Mouse (Mus musculus): Measurements from ENCODE around the gene Parp11. TPM values are rescaled to one million over a fixed set of nuclear protein-coding genes. Genes with fewer than 3 reads are reported as not detected.

Parp11 gene
- 10.6 and 11.5 TPM in 2 replicates for polyA plus RNA-seq (2015; fragmentation: Nextera tagmentation; extraction: Ambion mirVana)

GRCm38 (mm10) chr6:127446436-127446890 is at the start of gene Parp11:
Gene Parp11, plus strand, starts transcription at chr6:127446840.
- H3K27ac ChIP-seq (ENCODE audit: low read length), result no peak within 1 kb of the TSS
- H3K4me1 ChIP-seq (ENCODE audit: insufficient read depth, low read depth, low read length), result 0 out of 2 replicates have a peak, but pooled peaks cover 3% of the 10 kb centered on the region
- H3K36me3 ChIP-seq (ENCODE audit: insufficient read depth, low read length), result no peaks in the 10 kb centered on the region
- no peak within 1 kb of the TSS; the same call in 1 of the 2 replicates for H3K9ac ChIP-seq (replicated peaks; ENCODE audit: low read depth)
- peak; percentile 68 for DNase-seq (ENCODE audit: low spot score)
- no peaks in the 10 kb centered on the region for H3K9me3 ChIP-seq (ENCODE audit: low read length)
- WGBS, result 13% methylated on average over 8 of the region's 8 CpGs
- H3K4me2 ChIP-seq (replicated peaks; ENCODE audit: low read depth, low read length), result peak within 1 kb of the TSS; percentile 32; the same call in 1 of the 2 replicates
- TF ChIP-seq CTCF (IDR thresholded peaks at IDR 0.05) (peak; percentile 91), EP300 (IDR thresholded peaks at IDR 0.05) (no peak)
- no peaks in the 10 kb centered on the region; the same call in 1 of the 2 replicates for H3K27me3 ChIP-seq (replicated peaks; ENCODE audit: insufficient read depth, low read length)
- no peak within 1 kb of the TSS for H3K4me3 ChIP-seq (ENCODE audit: low read depth, low read length)
- ATAC-seq, result peak; percentile 38

GRCm38 (mm10) chr6:127398073-127398472 is 48.6 kb upstream of the Parp11 start:
- Histone ChIP-seq H3K27ac (ENCODE audit: low read length) (no peak overlapping the region), H3K4me3 (ENCODE audit: low read depth, low read length) (no peak overlapping the region), H3K9me3 (ENCODE audit: low read length) (no peaks in the 10 kb centered on the region), H3K27me3 (replicated peaks; ENCODE audit: insufficient read depth, low read length) (no peaks in the 10 kb centered on the region), H3K36me3 (ENCODE audit: insufficient read depth, low read length) (no peaks in the 10 kb centered on the region), H3K4me1 (ENCODE audit: insufficient read depth, low read depth, low read length) (no peaks in the 10 kb centered on the region), H3K4me2 (replicated peaks; ENCODE audit: low read depth, low read length) (no peak overlapping the region), H3K9ac (replicated peaks; ENCODE audit: low read depth) (no peak overlapping the region)
- TF ChIP-seq CTCF (IDR thresholded peaks at IDR 0.05) (no peak), EP300 (IDR thresholded peaks at IDR 0.05) (no peak)
- 27% methylated on average over 2 of the region's 2 CpGs for WGBS
- DNase-seq (ENCODE audit: low spot score) (peak; percentile 19), ATAC-seq (peak; percentile 23; the same call in 1 of the 2 replicates)

- Histone ChIP-seq H3K9me3 (ENCODE audit: low read length) (no peaks in the 10 kb centered on the region), H3K36me3 (ENCODE audit: insufficient read depth, low read length) (no peaks in the 10 kb centered on the region), H3K4me1 (ENCODE audit: insufficient read depth, low read depth, low read length) (no peaks in the 10 kb centered on the region), H3K4me2 (replicated peaks; ENCODE audit: low read depth, low read length) (no peak overlapping the region), H3K9ac (replicated peaks; ENCODE audit: low read depth) (no peak overlapping the region), H3K27ac (ENCODE audit: low read length) (no peak overlapping the region), H3K4me3 (ENCODE audit: low read depth, low read length) (no peak overlapping the region), H3K27me3 (replicated peaks; ENCODE audit: insufficient read depth, low read length) (no peaks in the 10 kb centered on the region)
- WGBS, result 29% methylated on average over 3 of the region's 3 CpGs
- ATAC-seq (no peak), DNase-seq (ENCODE audit: low spot score) (no peak)
- TF ChIP-seq EP300 (IDR thresholded peaks at IDR 0.05), result no peak
- no peak for TF ChIP-seq CTCF (IDR thresholded peaks at IDR 0.05)
These were observed 45.2 kb upstream of the Parp11 start for GRCm38 (mm10) chr6:127401419-127401818.

GRCm38 (mm10) chr6:127404070-127404810 is 42.4 kb upstream of the Parp11 start:
- no peaks in the 10 kb centered on the region for H3K4me1 ChIP-seq (ENCODE audit: insufficient read depth, low read depth, low read length)
- H3K36me3 ChIP-seq (ENCODE audit: insufficient read depth, low read length), result no peaks in the 10 kb centered on the region
- TF ChIP-seq EP300 (IDR thresholded peaks at IDR 0.05) (no peak), CTCF (IDR thresholded peaks at IDR 0.05) (no peak)
- H3K4me2 ChIP-seq (replicated peaks; ENCODE audit: low read depth, low read length), result no peak overlapping the region
- no peak overlapping the region for H3K4me3 ChIP-seq (ENCODE audit: low read depth, low read length)
- DNase-seq (ENCODE audit: low spot score), result peak; percentile 54
- no peaks in the 10 kb centered on the region for H3K27me3 ChIP-seq (replicated peaks; ENCODE audit: insufficient read depth, low read length)
- peak; percentile 50; the same call in 1 of the 2 replicates for ATAC-seq
- no peak overlapping the region for H3K27ac ChIP-seq (ENCODE audit: low read length)
- no peaks in the 10 kb centered on the region for H3K9me3 ChIP-seq (ENCODE audit: low read length)
- no peak overlapping the region for H3K9ac ChIP-seq (replicated peaks; ENCODE audit: low read depth)
- 31% methylated on average over 12 of the region's 13 CpGs for WGBS

- Histone ChIP-seq H3K4me1 (ENCODE audit: insufficient read depth, low read depth, low read length) (no peaks in the 10 kb centered on the region), H3K36me3 (ENCODE audit: insufficient read depth, low read length) (no peaks in the 10 kb centered on the region), H3K27ac (ENCODE audit: low read length) (no peak overlapping the region), H3K4me2 (replicated peaks; ENCODE audit: low read depth, low read length) (no peak overlapping the region), H3K4me3 (ENCODE audit: low read depth, low read length) (no peak overlapping the region), H3K9me3 (ENCODE audit: low read length) (no peaks in the 10 kb centered on the region), H3K9ac (replicated peaks; ENCODE audit: low read depth) (no peak overlapping the region), H3K27me3 (replicated peaks; ENCODE audit: insufficient read depth, low read length) (no peaks in the 10 kb centered on the region)
- DNase-seq (ENCODE audit: low spot score) (no peak), ATAC-seq (no peak)
- WGBS, result 80% methylated on average over 7 of the region's 7 CpGs
- TF ChIP-seq EP300 (IDR thresholded peaks at IDR 0.05), result no peak
- TF ChIP-seq CTCF (IDR thresholded peaks at IDR 0.05), result no peak
These were observed 41.0 kb upstream of the Parp11 start for GRCm38 (mm10) chr6:127405682-127406081.

- no peak overlapping the region for H3K4me3 ChIP-seq (ENCODE audit: low read depth, low read length)
These were observed 38.9 kb upstream of the Parp11 start for GRCm38 (mm10) chr6:127407742-127408141.

More at GRCm38 (mm10) chr6:127407742-127408141, 38.9 kb upstream of the Parp11 start:
- WGBS, result 24% methylated on average over 4 of the region's 4 CpGs
- TF ChIP-seq CTCF (IDR thresholded peaks at IDR 0.05) (no peak), EP300 (IDR thresholded peaks at IDR 0.05) (no peak)
- no peaks in the 10 kb centered on the region for H3K4me1 ChIP-seq (ENCODE audit: insufficient read depth, low read depth, low read length)
- H3K4me2 ChIP-seq (replicated peaks; ENCODE audit: low read depth, low read length), result no peak overlapping the region
- no peaks in the 10 kb centered on the region for H3K36me3 ChIP-seq (ENCODE audit: insufficient read depth, low read length)
- no peak overlapping the region for H3K9ac ChIP-seq (replicated peaks; ENCODE audit: low read depth)
- H3K27ac ChIP-seq (ENCODE audit: low read length), result no peak overlapping the region
- DNase-seq (ENCODE audit: low spot score), result no peak
- no peaks in the 10 kb centered on the region for H3K27me3 ChIP-seq (replicated peaks; ENCODE audit: insufficient read depth, low read length)
- ATAC-seq, result no peak
- no peaks in the 10 kb centered on the region for H3K9me3 ChIP-seq (ENCODE audit: low read length)

Data from lung, postnatal 0 days (tissue).